ENCODE assay signal across 11 mouse cellular contexts in genomic region chr10:60820552-60820951, GRCm38 (mm10). TPM values are rescaled to one million over a fixed set of nuclear protein-coding genes. Genes with fewer than 3 reads are reported as not detected.
DNase-seq lines count a peak whose midpoint lies in the region; ATAC-seq and TF ChIP-seq lines count a peak whose summit lies in the region.
"Had no signal": no experiment of that assay in that cellular context is flagged by ENCODE, and none has a peak within 500 bp of the region (broad histone marks: within the 10 kb centered on the region; RNA-seq: fewer than 3 reads in every experiment).

No protein-coding gene starts in this region.

- 0 out of 2 replicates have a peak, but pooled peaks have one; percentile 14 for ATAC-seq in frontal cortex, adult (ENCODE audit: low TSS enrichment)
- ATAC-seq: forebrain, embryonic 13.5 days had no signal

- H3K4me3 ChIP-seq in liver, adult 2 months (ENCODE audit: insufficient read depth, low read depth, low read length): no peak overlapping the region
- H3K4me3 ChIP-seq: forebrain, embryonic 13.5 days; liver, embryonic 15.5 days had no signal

- H3K79me2 ChIP-seq in liver, adult 2 months (ENCODE audit: control insufficient read depth, insufficient read depth, low read length): no peaks in the 10 kb centered on the region

- H3K9ac ChIP-seq in liver, adult 2 months (ENCODE audit: low read depth, low read length): no peak overlapping the region
- H3K9ac ChIP-seq: forebrain, embryonic 13.5 days; liver, embryonic 15.5 days had no signal

- H3K27me3 ChIP-seq in liver, adult 2 months (ENCODE audit: control insufficient read depth, insufficient read depth, low read length): no peaks in the 10 kb centered on the region

- WGBS in liver, adult 2 months: 71% methylated on average over 11 of the region's 11 CpGs

- DNase-seq in frontal cortex, postnatal 36 days (ENCODE audit: low spot score in 2 of 2): no peak
- peak; percentile 96 for DNase-seq in liver, adult 2 months (ENCODE audit: extremely low read depth, low read depth, low spot score)
- DNase-seq in liver: no peak
- peak; percentile 99 to 100 for DNase-seq in cerebellum, postnatal 25 days
- DNase-seq in heart, postnatal 4 days: peak; percentile 14
- DNase-seq in layer of hippocampus, adult 18-20 months (ENCODE audit: low spot score in 2 of 2): no peak
- DNase-seq in left cerebral cortex, adult 9 months (ENCODE audit: low spot score in 2 of 2): no peak

- no peak for TF ChIP-seq POLR2A in liver, adult 2 months (IDR thresholded peaks at IDR 0.05; ENCODE audit: extremely low read depth, insufficient read depth, low read length)

- H3K27ac ChIP-seq in liver, adult 2 months (replicated peaks; ENCODE audit: insufficient read depth, low read depth, low read length): peak overlapping the region; percentile 10; the same call in 1 of the 2 replicates
- H3K27ac ChIP-seq: forebrain, embryonic 13.5 days; kidney, postnatal 0 days; liver, embryonic 15.5 days had no signal

- no peak for TF ChIP-seq CTCF in liver, adult 2 months (IDR thresholded peaks at IDR 0.05; ENCODE audit: low read depth, low read length)

- no peaks in the 10 kb centered on the region for H3K36me3 ChIP-seq in liver, adult 2 months (ENCODE audit: control insufficient read depth, insufficient read depth, low read length)
- H3K36me3 ChIP-seq: liver, embryonic 15.5 days had no signal

- H3K4me1 ChIP-seq in liver, adult 2 months (ENCODE audit: control insufficient read depth, insufficient read depth, low read length): peaks cover 2% of the 10 kb centered on the region; the same call in 1 of the 2 replicates
- H3K4me1 ChIP-seq: liver, embryonic 15.5 days had no signal

RNA-seq across cellular contexts. Expression of gene Unc5b, which starts 10.8 kb away (rescaled TPM):
- total RNA-seq in liver, adult 2 months (2014; rRNA removed): 0.83 and 1.3 TPM in 2 replicates
- 1.0 and 1.1 TPM in 2 replicates for polyA plus RNA-seq in liver, adult 2 months (2012; rRNA removed)
- total RNA-seq in heart, postnatal 4 days (2021): 10 to 100 TPM; 42.1 to 43.3 TPM
- 10 to 100 TPM; 15.0 to 15.6 TPM for total RNA-seq in layer of hippocampus, adult 18-20 months (2021)

Comparison
In these comparisons a context has a peak if more than half of its experiments do, and no peak if none do; other contexts are left out.
1. DNase-seq: peak in liver, adult 2 months (single experiment), cerebellum, postnatal 25 days (2 of 2) and heart, postnatal 4 days (single experiment); none in frontal cortex, postnatal 36 days (0 of 2), liver (single experiment), layer of hippocampus, adult 18-20 months (0 of 2) and left cerebral cortex, adult 9 months (0 of 2).